Mouse (Mus musculus) right cerebral cortex, postnatal 25 days (tissue): ENCODE data around the gene Gm11127.
"Not testable (repeated sequence)": the region's sequence is repeated elsewhere in the genome, so short reads cannot be mapped to it uniquely, and the experiment has no call there.

Source experiments
- DNase-seq: peaks from one replicate; pipeline ENCODE4 v3.0.0; 2022

The Gm11127 gene

GRCm38 (mm10) chr17:36058362-36058761, at the start of gene Gm11127:
Gm11127 (minus strand) TSS chr17:36058371.
- not testable (repeated sequence) for DNase-seq

DNA sequence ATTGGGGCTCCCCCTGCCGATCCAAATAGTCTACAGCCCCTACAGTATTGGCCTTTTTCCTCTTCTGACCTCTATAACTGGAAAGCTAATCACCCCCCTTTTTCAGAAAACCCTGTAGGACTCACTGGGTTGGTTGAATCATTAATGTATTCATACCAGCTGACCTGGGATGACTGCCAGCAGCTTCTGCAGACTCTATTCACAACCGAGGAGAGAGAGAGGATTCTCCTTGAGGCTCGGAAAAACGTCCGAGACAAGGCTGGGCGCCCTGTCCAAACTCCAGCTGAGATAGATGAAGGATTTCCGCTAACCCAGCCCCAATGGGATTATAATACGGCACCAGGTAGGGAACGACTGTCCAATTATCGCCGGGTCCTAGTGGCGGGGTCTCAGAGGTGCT, 43.9 kb upstream of the Gm11127 start:
- not testable (repeated sequence) for DNase-seq

DNA sequence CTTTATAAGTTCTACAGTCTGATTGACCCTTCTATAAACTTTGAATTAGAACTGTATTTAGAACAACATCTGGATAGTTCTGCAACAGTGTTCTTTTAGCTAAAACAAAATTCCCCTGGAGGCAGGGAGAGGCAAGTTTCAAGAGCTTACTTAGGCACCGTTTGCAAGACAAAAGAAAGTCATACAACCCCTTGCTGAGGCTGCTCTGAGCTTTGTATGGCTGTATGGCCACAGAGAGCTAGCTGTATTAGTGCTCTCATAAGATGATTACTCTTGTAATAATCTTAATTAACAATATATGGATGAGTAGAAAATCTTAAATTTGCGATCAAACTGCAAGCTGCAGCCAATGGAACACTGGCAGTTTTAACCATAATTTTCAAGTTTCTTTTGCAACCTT, 41.4 kb upstream of the Gm11127 start:
- not testable (repeated sequence) for DNase-seq

- DNase-seq = no peak
Measured at GRCm38 (mm10) chr17:36093936-36094335, 35.8 kb upstream of the Gm11127 start.

DNA sequence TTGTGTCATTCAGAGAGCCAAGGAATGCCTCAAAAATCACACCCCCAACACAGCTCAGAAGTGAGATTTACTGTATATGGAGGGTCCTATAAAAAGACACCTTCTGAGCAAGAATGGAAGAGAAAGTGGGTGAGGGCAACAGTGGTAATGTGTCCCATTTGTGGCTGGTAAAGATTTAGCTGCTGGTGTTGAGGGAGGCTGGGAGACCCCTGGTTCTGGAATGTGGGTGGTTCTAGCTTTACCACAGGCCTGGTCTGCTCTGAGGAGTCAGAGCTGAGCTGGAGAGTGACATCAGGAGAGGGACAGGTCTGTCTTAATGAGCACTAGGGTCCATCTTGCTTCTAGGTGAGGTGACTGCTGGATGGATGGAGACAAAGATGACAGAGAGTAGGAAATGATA, 34.3 kb upstream of the Gm11127 start:
- not testable (repeated sequence) for DNase-seq

- DNase-seq = not testable (repeated sequence)
Measured at GRCm38 (mm10) chr17:36091933-36092332, 33.8 kb upstream of the Gm11127 start.

DNA sequence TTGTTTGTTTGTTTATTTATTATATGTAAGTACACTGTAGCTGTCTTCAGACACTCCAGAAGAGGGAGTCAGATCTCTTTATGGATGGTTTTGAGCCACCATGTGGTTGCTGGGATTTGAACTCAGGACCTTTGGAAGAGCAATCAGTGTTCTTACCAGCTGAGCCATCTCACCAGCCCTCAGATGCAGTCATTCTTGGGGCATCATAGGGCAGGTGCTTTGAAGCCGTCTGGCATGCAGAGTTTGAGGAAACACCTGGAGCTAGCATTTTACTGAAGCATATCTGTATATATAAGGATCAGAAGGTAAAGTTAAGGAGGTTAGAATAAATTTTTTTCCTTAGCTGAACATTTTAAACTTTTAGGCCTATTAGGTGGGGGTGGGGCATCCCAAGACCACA, 27.8 kb upstream of the Gm11127 start:
- DNase-seq = not testable (repeated sequence)

- no peak for DNase-seq
Measured at GRCm38 (mm10) chr17:36083870-36084451, 25.8 kb upstream of the Gm11127 start.

- DNase-seq = no peak
Measured at GRCm38 (mm10) chr17:36083266-36083869, 25.2 kb upstream of the Gm11127 start.

- not testable (repeated sequence) for DNase-seq
Measured at GRCm38 (mm10) chr17:36082519-36083232, 24.5 kb upstream of the Gm11127 start.

GRCm38 (mm10) chr17:36081901-36082300, 23.7 kb upstream of the Gm11127 start:
- DNase-seq = not testable (repeated sequence)

GRCm38 (mm10) chr17:36060829-36061228, 2.7 kb upstream of the Gm11127 start:
- peak; percentile 78 for DNase-seq

GRCm38 (mm10) chr17:36057927-36058326, 244 bp downstream of the Gm11127 start:
- DNase-seq = not testable (repeated sequence)

DNA sequence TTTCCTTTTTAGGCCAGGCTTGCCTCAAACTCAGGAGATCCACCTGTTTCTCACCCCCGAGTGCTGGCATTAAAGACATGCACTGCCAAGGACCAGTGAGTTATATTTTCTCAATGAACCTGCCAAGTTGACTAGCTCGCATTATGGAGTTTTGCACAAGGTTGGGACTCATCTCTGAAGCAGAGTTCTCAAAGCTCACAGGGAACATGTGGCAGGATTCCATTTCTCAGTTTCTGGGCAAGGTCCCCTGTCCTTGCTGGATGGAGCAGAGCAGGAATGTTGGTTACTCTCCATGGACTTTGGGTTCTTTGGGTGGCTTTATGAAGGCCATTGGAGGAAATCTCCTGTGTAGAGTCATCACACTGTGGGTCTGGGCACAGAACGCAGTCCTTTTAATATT, 14.9 kb downstream of the Gm11127 start:
- no peak for DNase-seq

- DNase-seq = peak; percentile 49
Measured at GRCm38 (mm10) chr17:36042610-36043169, 15.5 kb downstream of the Gm11127 start, which contains the start of the genes H2-T22 and Gm6034. H2-T22 (minus strand) TSS chr17:36042747. Gm6034 (plus strand) TSS chr17:36042961.

GRCm38 (mm10) chr17:36042055-36042454, 16.1 kb downstream of the Gm11127 start:
- DNase-seq = not testable (repeated sequence)

DNA sequence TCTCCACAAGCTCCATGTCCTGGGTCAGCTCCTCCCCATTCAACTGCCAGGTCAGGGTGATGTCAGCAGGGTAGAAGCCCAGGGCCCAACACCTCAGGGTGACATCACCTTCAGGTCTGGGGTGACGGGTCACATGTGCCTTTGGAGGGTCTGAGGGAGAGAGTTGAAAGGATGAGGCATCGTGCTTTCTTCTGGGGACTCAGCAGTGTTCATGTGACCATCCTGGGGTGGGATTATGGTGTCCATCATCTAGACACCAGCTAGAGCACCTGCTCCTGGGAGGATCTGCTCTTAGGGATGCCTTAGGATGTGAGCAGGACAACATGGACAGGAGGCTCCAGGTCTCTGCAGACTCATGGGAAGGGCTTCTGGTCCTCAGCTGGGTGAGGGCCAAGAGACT, 17.6 kb downstream of the Gm11127 start:
- DNase-seq = not testable (repeated sequence)

DNA sequence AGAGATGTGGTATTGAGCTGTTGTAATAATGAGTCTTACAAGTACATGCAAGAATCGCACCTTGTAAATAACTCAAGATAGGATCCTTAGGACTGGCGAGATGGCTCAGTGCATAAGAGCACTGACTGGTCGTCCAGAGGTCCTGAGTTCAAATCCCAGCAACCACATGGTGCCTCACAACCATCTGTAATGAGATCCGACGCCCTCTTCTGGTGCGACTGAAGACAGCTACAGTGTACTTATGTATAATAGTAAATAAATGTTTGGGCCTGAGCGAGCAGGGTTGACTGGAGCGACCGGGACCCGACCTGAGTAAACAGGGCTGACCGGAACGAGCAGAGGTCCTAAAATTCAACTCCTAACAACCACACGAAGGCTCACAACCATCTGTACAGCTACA, 22.0 kb downstream of the Gm11127 start:
- not testable (repeated sequence) for DNase-seq

DNA sequence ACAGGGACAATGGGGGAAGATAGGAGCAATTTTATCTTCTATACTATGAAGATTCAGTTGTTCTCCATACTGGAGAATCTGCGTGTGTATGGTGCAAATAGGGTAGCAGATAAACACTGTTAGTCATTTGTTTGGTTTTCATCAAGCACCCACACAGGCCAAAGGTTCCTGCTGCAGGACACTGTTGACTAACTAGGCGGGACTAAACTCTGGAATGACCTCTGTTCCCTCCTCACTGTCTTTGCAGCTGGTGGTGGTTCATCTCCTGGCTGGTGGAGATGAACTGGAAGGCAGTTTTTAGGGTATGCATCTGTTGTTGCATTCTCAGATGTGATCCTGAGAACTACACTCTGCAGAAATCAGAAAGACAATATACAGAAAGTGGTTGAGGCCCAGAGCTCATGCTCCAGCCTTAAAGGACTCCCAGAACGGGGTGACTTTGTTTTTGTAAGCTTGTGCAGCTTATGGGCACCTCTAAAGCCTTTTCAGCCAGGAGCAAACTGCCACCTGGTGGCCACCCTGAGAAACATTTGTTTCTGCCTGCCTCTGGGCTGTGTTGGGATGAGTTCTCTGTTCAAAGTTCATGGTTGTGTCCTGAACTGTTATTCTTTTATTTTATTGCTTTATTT, 23.0 kb downstream of the Gm11127 start:
- peak; percentile 65 for DNase-seq

- not testable (repeated sequence) for DNase-seq
Measured at GRCm38 (mm10) chr17:36034524-36034923, 23.6 kb downstream of the Gm11127 start.

- DNase-seq = peak; percentile 29
Measured at GRCm38 (mm10) chr17:36032351-36032875, 25.8 kb downstream of the Gm11127 start, which contains the start of gene H2-T23. H2-T23 (minus strand) TSS chr17:36032855.

GRCm38 (mm10) chr17:36031583-36032331, 26.4 kb downstream of the Gm11127 start:
- DNase-seq = peak; percentile 58
